Mouse (Mus musculus) natural killer cell, adult 2 months (primary cell): ENCODE results near the gene Zmynd8.

Source experiments
- DNase-seq, 2 experiments: peaks; one replicate each; pipeline ENCODE4 v3.0.0; 2022; ENCODE audit warnings: low spot score in 2 of 2

Gene Zmynd8

GRCm38 (mm10) chr2:165899474-165899873 is 658 bp upstream of the Zmynd8 start:
- DNase-seq: no peak

- DNase-seq: no peak
Measured at GRCm38 (mm10) chr2:165896171-165896570, 2.6 kb downstream of the Zmynd8 start.

GRCm38 (mm10) chr2:165895687-165896086 is 3.1 kb downstream of the Zmynd8 start:
- no peak for DNase-seq

- DNase-seq: no peak
Measured at GRCm38 (mm10) chr2:165894533-165894932, 4.3 kb downstream of the Zmynd8 start.

- no peak for DNase-seq
Measured at GRCm38 (mm10) chr2:165893232-165893631, 5.6 kb downstream of the Zmynd8 start.

GRCm38 (mm10) chr2:165892626-165893025 is 6.2 kb downstream of the Zmynd8 start:
- no peak for DNase-seq

- peak; percentile 63 to 66 for DNase-seq
Measured at GRCm38 (mm10) chr2:165890401-165890800, 8.4 kb downstream of the Zmynd8 start.

GRCm38 (mm10) chr2:165889874-165890273 is 8.9 kb downstream of the Zmynd8 start:
- no peak for DNase-seq

GRCm38 (mm10) chr2:165889266-165889665 is 9.6 kb downstream of the Zmynd8 start:
- DNase-seq: no peak

- DNase-seq: peak; percentile 26 to 54
Measured at GRCm38 (mm10) chr2:165888813-165889221, 10.0 kb downstream of the Zmynd8 start.

- DNase-seq: peak; percentile 21 to 28
Measured at GRCm38 (mm10) chr2:165888396-165888795, 10.4 kb downstream of the Zmynd8 start.

GRCm38 (mm10) chr2:165886857-165887628 is 11.8 kb downstream of the Zmynd8 start:
- DNase-seq: no peak

GRCm38 (mm10) chr2:165886482-165886856 is 12.3 kb downstream of the Zmynd8 start:
- no peak for DNase-seq

- no peak for DNase-seq
Measured at GRCm38 (mm10) chr2:165885951-165886320, 12.9 kb downstream of the Zmynd8 start.

- peak; percentile 53 to 66 for DNase-seq
Measured at GRCm38 (mm10) chr2:165885225-165885950, 13.4 kb downstream of the Zmynd8 start.

- peak; percentile 99 for DNase-seq
Measured at GRCm38 (mm10) chr2:165884577-165885224, 14.1 kb downstream of the Zmynd8 start.

- peak; percentile 38 to 41 for DNase-seq
Measured at GRCm38 (mm10) chr2:165883846-165884576, 14.8 kb downstream of the Zmynd8 start.

GRCm38 (mm10) chr2:165883006-165883405 is 15.8 kb downstream of the Zmynd8 start:
- no peak for DNase-seq

- no peak for DNase-seq
Measured at GRCm38 (mm10) chr2:165881585-165882431, 17.0 kb downstream of the Zmynd8 start.

GRCm38 (mm10) chr2:165881220-165881584 is 17.6 kb downstream of the Zmynd8 start:
- DNase-seq: no peak
